Mouse (Mus musculus) thymus, postnatal 25 days (tissue): ENCODE results near the gene Dpf2.
A peak's percentile ranks its signal among the peaks of the same experiment; 100 is the strongest.
"Not testable (repeated sequence)": the region's sequence is repeated elsewhere in the genome, so short reads cannot be mapped to it uniquely, and the experiment has no call there.

Experiments used
- DNase-seq: peaks from one replicate; pipeline ENCODE4 v3.0.0; 2022

Gene Dpf2

DNA sequence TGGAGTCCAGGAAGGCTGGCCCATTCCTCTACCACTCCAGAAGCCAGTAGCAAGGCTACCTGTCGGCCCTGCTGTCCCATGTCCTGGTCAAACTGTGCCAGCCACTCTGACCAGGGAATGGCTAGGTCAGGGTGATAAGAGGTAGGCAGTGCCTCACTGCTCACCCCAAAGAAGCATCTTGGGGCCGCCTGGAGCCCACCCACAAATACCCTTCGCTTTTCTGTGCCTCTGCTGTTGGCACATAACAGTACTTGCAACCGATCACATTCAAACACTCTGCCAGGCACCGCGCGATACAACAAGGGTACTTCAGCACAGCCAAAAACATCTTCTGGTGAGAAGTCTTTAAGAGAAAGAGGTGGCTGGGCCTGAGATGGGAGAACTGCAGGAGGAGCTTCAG, 20.5 kb downstream of the Dpf2 start:
- no peak for DNase-seq

- no peak for DNase-seq
Measured at GRCm38 (mm10) chr19:5891521-5892258, 21.1 kb downstream of the Dpf2 start.

GRCm38 (mm10) chr19:5889211-5889610, 23.6 kb downstream of the Dpf2 start:
- DNase-seq: no peak

GRCm38 (mm10) chr19:5887234-5887815, 25.5 kb downstream of the Dpf2 start:
- DNase-seq: no peak

DNA sequence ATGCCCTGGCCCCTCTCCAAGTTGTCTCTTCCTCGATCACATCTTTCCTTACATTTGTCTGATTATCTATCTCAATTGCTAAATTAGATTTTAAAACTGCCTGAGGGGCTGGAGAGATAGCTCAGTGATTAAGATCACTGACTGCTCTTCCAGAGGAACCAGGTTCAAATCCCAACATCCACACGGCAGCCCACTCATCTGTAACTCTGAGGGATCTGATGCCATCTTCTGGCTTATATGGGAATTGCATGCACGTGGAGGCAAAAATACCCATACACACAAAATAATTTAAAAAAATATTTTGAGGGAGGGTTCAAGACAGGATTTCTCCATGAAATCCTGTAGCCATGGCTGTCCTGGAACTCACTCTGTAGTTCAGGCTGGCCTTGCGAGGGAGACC, 27.0 kb downstream of the Dpf2 start:
- DNase-seq: no peak

DNA sequence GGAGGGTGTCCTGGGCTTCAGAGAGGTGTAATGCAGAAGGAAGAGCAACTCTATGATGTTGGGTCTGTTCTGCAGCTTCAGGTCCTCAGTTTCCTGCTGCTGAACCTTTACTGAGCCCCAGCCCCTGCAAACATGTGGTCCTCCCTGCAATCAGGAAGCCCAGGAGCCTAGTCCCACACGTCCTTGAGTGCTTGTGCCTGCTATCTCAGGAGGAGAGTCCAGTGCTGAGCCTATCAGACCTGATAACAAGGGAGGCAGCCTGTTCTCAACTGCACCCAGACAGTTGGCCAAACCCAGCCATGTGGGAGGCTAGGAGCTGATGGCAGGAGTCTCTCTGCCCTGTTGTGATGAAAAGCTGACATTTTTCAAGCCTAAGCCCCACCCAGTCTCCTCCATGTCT, 28.9 kb downstream of the Dpf2 start:
- DNase-seq: no peak

- not testable (repeated sequence) for DNase-seq
Measured at GRCm38 (mm10) chr19:5882079-5882478, 30.7 kb downstream of the Dpf2 start.

DNA sequence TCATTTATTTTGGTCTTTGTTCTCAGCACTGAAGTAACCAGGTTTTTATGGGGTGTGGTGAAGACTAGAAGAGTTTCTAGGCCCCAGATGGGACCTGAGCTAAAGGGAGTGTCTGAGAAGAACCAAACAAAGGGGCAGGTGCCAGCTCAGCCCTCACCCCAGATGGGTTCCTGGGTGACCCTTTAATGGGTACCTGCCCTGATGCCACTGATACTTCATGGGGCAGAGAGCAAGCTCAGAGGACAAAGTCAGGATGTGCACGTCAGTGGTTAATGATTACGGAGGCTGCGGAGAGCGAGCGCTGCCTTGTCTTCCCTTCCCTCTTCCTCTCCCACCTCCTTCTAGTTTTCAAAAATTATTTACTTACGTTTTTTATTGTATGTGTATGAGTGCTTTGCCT, 31.7 kb downstream of the Dpf2 start:
- DNase-seq: no peak

DNA sequence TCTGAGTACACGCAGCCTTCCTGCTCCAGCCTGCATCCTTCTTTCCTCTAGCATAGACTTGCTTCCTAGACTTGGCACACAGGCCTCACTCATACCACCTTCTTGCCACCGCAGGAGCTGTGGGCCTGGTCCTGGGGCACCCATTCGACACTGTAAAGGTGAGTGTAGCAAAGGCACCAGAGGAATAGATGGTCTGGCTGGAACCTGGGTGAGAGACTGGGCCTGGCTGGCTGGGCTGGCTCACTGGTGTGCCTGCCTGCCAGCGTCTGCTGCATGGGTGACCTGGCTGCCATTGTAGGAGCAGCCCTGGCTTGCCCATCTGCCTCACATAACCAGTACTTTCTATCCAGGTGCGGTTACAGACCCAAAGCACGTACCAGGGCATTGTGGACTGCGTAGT, 33.1 kb downstream of the Dpf2 start:
- DNase-seq: no peak

DNA sequence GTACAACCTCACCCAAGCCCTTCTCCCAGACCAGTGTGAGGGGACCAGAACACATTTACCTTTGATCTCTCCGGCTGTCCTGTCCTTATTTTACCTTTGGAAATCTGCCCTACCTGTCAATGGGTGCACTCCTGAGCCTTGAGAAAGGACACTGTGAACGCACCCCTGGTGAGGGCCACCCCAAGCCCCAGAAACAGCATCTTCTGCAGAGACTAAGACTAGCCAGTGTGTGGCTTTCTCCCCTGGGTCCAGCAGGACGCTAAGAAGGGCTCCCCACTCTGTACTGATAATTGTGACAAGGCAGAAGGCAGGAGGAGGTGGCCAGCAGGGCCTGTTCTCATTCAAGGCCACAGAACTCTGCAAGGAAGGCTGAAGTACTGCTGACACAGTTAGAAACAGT, 33.9 kb downstream of the Dpf2 start:
- no peak for DNase-seq

- no peak for DNase-seq
Measured at GRCm38 (mm10) chr19:5878362-5878722, 34.5 kb downstream of the Dpf2 start.

DNA sequence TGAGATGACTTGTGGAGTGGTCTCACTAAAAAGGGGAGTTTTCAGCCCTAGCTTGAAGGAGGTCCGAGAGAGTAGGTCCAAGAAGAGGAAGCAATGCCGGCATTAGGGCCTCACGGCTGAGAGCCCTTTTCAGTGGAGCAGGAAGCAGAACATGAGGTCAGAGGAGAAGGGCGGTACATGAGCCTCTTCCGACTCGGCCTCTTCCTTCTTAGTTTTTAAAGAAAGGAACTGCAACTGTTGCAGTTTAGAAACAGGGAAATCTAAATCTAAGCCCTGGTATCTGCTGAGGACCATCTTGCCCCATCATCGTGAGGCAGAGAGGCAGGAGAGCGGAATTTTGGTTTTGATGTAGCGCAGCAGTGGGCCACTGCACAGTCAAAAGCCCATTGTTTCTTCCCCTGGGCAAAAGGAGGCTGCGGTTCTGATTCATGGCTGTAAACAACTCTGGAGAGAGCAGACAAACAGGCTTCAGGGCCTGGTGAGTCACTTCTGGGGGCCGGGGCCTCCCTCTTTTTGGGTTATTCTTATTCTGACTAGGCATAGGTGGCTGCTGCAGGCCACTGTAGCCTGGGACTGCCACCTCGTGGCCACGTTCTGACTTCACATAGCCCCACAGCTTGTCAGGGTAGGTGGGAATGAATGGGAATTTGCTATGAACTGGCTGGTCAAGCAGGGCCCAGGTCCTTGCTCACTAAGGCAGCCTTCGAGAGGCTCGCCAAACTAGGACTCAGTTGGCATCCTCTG, 35.0 kb downstream of the Dpf2 start, which contains the start of gene Slc25a45:
Slc25a45 (plus strand) TSS at position 191 of the 744 bp plus-strand sequence.
- DNase-seq: peak; percentile 83

- peak; percentile 95 for DNase-seq
Measured at GRCm38 (mm10) chr19:5874969-5875480, 37.8 kb downstream of the Dpf2 start, which contains the start of gene Frmd8. Gene Frmd8, minus strand, starts transcription at chr19:5875274.

- no peak for DNase-seq
Measured at GRCm38 (mm10) chr19:5874391-5874968, 38.3 kb downstream of the Dpf2 start.

GRCm38 (mm10) chr19:5872931-5873556, 39.8 kb downstream of the Dpf2 start:
- DNase-seq: peak; percentile 46

DNA sequence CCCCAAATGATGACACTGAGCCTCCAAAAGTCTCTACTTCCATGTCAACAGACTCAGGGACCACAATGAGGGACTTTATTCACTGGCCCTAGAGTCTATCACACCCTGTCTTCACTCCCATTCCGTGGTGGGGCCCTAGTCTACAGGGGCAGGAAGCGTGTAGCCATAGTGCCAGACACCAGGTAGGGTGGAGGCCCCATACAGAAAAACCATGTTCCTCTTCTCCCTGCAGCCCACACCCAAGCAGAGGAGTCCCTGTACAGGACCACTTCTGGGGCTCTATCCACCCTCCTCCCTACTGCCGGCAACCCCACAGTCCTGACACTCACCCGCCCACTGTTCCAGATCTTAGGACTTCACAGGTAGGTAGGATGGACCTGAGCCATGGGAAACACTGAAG, 40.3 kb downstream of the Dpf2 start:
- peak; percentile 47 for DNase-seq

DNA sequence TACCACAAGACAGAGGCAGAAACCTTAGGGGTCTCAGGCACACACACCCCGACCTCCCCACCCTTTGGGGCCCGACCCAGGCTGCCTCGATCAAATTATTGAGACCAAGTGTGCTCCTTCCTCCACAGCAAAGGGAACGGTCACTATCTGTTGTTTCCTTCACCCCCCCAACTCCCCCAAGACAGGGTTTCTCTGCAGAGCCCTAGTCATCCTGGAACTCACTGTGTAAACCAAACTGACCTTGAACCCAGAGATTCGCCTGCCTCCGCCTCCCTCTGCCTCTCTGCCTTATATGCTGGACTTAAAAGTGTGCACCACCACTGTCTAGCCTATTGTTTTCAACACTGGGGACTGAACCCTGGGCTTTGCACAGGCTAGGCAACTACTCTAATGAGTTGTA, 41.1 kb downstream of the Dpf2 start:
- DNase-seq: no peak

DNA sequence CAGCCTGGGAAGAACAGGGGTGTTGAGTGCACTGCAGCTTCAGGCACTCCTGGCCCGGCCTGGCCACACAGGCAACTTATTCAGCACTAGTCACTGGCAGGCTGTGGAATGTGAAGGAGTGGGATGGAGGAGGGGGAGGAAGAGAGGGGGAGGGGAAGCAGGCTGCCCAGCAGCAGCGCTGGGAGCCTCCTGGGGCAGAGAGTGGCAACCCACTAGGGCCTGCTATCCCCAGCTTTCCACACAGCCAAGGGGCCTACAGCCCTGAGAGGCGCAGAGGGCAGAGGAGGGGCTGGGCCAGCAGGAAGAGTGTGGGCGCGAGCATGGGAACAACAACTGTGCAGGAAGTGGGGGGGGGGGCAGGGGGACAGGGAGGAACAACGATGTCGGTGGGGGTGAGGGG, 41.5 kb downstream of the Dpf2 start:
- DNase-seq: peak; percentile 75

DNA sequence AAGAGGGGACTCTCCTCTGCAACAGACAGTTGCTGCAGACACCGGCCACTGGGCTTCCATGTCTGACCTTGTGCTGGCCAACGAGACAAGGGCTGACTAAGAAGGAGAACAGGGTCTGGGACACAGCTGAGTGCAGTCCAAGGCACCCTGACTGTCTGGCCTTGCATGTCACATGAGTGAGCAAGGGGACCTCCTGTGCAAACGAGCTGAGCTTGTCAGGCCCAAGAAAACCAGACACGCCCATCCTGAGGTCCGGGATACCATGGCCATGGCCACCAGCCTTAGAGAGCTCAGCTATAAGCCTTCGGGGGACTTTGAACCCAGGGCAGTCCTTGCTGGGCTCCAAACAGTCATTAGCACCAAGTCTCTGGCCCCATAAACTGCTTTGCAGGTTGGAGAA, 44.7 kb downstream of the Dpf2 start:
- no peak for DNase-seq

GRCm38 (mm10) chr19:5864710-5865398, 48.0 kb downstream of the Dpf2 start:
- DNase-seq: no peak

- DNase-seq: no peak
Measured at GRCm38 (mm10) chr19:5863776-5864175, 49.0 kb downstream of the Dpf2 start.
